11 mouse cellular contexts compared by ENCODE assay signal in the genomic region with DNA sequence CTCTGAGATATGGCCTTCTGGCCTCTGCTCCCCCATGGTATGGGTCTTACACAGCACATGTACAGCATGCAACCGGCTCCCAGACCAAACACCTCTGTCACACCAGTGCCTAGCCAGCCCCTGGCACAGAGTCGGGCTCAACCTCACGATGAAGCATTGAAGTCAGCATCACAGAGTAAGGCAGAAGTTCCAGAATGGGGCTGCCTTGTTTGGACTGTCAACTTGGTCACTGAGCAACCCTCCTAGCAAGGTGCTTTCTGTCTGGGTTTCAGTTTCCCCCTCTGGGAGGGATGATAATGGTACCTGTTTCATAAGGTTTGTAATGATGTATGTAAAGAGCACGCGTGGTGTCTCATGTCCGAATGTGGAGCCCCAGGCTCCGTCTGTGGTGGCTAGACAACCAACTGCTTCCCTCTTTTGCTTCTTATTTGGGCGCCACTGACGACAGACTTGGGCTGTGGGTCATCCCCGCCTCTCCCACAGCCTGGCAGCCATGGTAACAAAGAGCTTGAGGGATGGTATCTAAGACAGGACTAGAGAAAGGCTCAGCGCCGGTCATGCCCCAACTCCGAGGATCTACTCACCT. TPM values are rescaled to one million over a fixed set of nuclear protein-coding genes. Genes with fewer than 3 reads are reported as not detected.
A peak's percentile ranks its signal among the peaks of the same experiment; 100 is the strongest.
DNase-seq lines count a peak whose midpoint lies in the region; ATAC-seq lines count a peak whose summit lies in the region.
"Had no signal": no experiment of that assay in that cellular context is flagged by ENCODE, and none has a peak within 500 bp of the region (broad histone marks: within the 10 kb centered on the region; RNA-seq: fewer than 3 reads in every experiment).

No protein-coding gene starts in this region.

- H3K9ac ChIP-seq in forebrain, embryonic 12.5 days = 0 out of 2 replicates have a peak overlapping the region, but pooled peaks have one; percentile 13
- no peak overlapping the region for H3K9ac ChIP-seq in forebrain, embryonic 15.5 days (replicated peaks)
- H3K9ac ChIP-seq in hindbrain, embryonic 12.5 days = no peak overlapping the region; the same call in 1 of the 2 replicates
- no peak overlapping the region; the same call in 1 of the 2 replicates for H3K9ac ChIP-seq in midbrain, embryonic 16.5 days (ENCODE audit: low read depth, low read length)

- H3K27ac ChIP-seq in forebrain, embryonic 12.5 days = no peak overlapping the region
- H3K27ac ChIP-seq in forebrain, embryonic 15.5 days (replicated peaks) = no peak overlapping the region
- no peak overlapping the region for H3K27ac ChIP-seq in hindbrain, embryonic 12.5 days
- H3K27ac ChIP-seq in midbrain, embryonic 16.5 days (ENCODE audit: low read length) = no peak overlapping the region

- peak overlapping the region; percentile 94 for H3K4me2 ChIP-seq in forebrain, embryonic 12.5 days
- H3K4me2 ChIP-seq in forebrain, embryonic 15.5 days (replicated peaks) = no peak overlapping the region
- H3K4me2 ChIP-seq in hindbrain, embryonic 12.5 days (replicated peaks) = peak overlapping the region; percentile 89
- H3K4me2 ChIP-seq in midbrain, embryonic 16.5 days (ENCODE audit: low read length) = peak overlapping the region; percentile 85; the same call in 1 of the 2 replicates

- peaks cover 56% of the 10 kb centered on the region for H3K4me1 ChIP-seq in forebrain, embryonic 12.5 days
- peaks cover 38% of the 10 kb centered on the region for H3K4me1 ChIP-seq in forebrain, embryonic 15.5 days
- H3K4me1 ChIP-seq in hindbrain, embryonic 12.5 days = peaks cover 60% of the 10 kb centered on the region
- peaks cover 9% of the 10 kb centered on the region for H3K4me1 ChIP-seq in midbrain, embryonic 16.5 days (ENCODE audit: control insufficient read depth, insufficient read depth, low read length)

- peaks cover 22% of the 10 kb centered on the region for H3K27me3 ChIP-seq in forebrain, embryonic 12.5 days
- H3K27me3 ChIP-seq in forebrain, embryonic 15.5 days = peaks cover 3% of the 10 kb centered on the region; the same call in 1 of the 2 replicates
- H3K27me3 ChIP-seq in hindbrain, embryonic 12.5 days = peaks cover 22% of the 10 kb centered on the region
- H3K27me3 ChIP-seq in midbrain, embryonic 16.5 days (ENCODE audit: control insufficient read depth, insufficient read depth, low read depth, low read length) = no peaks in the 10 kb centered on the region

- no peaks in the 10 kb centered on the region for H3K9me3 ChIP-seq in forebrain, embryonic 12.5 days
- no peaks in the 10 kb centered on the region for H3K9me3 ChIP-seq in forebrain, embryonic 15.5 days
- no peaks in the 10 kb centered on the region for H3K9me3 ChIP-seq in hindbrain, embryonic 12.5 days (replicated peaks)
- no peaks in the 10 kb centered on the region for H3K9me3 ChIP-seq in midbrain, embryonic 16.5 days (replicated peaks; ENCODE audit: control insufficient read depth, low read length, poor library complexity, severe bottlenecking)

- ATAC-seq in forebrain, embryonic 12.5 days (ENCODE audit: low FRiP score) = no peak
- no peak for ATAC-seq in forebrain, embryonic 15.5 days (replicated peaks)
- ATAC-seq in hindbrain, embryonic 12.5 days (ENCODE audit: low FRiP score) = no peak
- ATAC-seq in midbrain, embryonic 16.5 days = 0 out of 2 replicates have a peak, but pooled peaks have one; percentile 30
- ATAC-seq: CD4-positive, CD25-positive, alpha-beta regulatory T cell, adult 4 months had no signal

- peak; percentile 37 for DNase-seq in CD4-positive helper T cell, adult 2 months (ENCODE audit: low read depth, low spot score)
- DNase-seq in cerebellum, postnatal 36 days = no peak
- no peak for DNase-seq in MN1 (ENCODE audit: low spot score)
- DNase-seq in adrenal gland, postnatal 25 days = no peak
- DNase-seq: adrenal gland, postnatal 10 days; heart, postnatal 10 days had no signal

- no peaks in the 10 kb centered on the region for H3K36me3 ChIP-seq in forebrain, embryonic 12.5 days (replicated peaks)
- no peaks in the 10 kb centered on the region for H3K36me3 ChIP-seq in forebrain, embryonic 15.5 days
- H3K36me3 ChIP-seq in hindbrain, embryonic 12.5 days = no peaks in the 10 kb centered on the region
- no peaks in the 10 kb centered on the region for H3K36me3 ChIP-seq in midbrain, embryonic 16.5 days (ENCODE audit: control insufficient read depth, insufficient read depth, low read length)

- WGBS in forebrain, embryonic 12.5 days = 53% methylated on average over 13 of the region's 13 CpGs
- WGBS in forebrain, embryonic 15.5 days = 50% methylated on average over 13 of the region's 13 CpGs
- WGBS in hindbrain, embryonic 12.5 days = 38% methylated on average over 13 of the region's 13 CpGs
- 35% methylated on average over 13 of the region's 13 CpGs for WGBS in midbrain, embryonic 16.5 days

- H3K4me3 ChIP-seq in forebrain, embryonic 12.5 days (replicated peaks) = no peak overlapping the region
- no peak overlapping the region for H3K4me3 ChIP-seq in forebrain, embryonic 15.5 days
- H3K4me3 ChIP-seq in hindbrain, embryonic 12.5 days = no peak overlapping the region
- H3K4me3 ChIP-seq in midbrain, embryonic 16.5 days (ENCODE audit: low read depth, low read length) = no peak overlapping the region

RNA-seq across cellular contexts. Expression of gene Grasp, which starts 1.0 kb away (rescaled TPM):
- polyA plus RNA-seq in forebrain, embryonic 12.5 days (2016; fragmentation: Nextera tagmentation; extraction: Ambion mirVana) = 4.1 and 4.7 TPM in 2 replicates
- polyA plus RNA-seq in forebrain, embryonic 15.5 days (2015; fragmentation: Nextera tagmentation; extraction: Ambion mirVana) = 1.3 and 1.7 TPM in 2 replicates
- 4.8 and 8.2 TPM in 2 replicates for polyA plus RNA-seq in hindbrain, embryonic 12.5 days (2016; fragmentation: Nextera tagmentation; extraction: Ambion mirVana)
- 0.95 and 1.1 TPM in 2 replicates for polyA plus RNA-seq in midbrain, embryonic 16.5 days (2015; fragmentation: Nextera tagmentation; extraction: Ambion mirVana)
- 9.8 and 16.3 TPM in 2 replicates for total RNA-seq in adrenal gland, postnatal 25 days (2021)

RNA-seq across cellular contexts. Expression of gene Nr4a1, which starts 31.1 kb away (rescaled TPM):
- polyA plus RNA-seq in forebrain, embryonic 12.5 days (2016; fragmentation: Nextera tagmentation; extraction: Ambion mirVana) = 2.9 and 3.6 TPM in 2 replicates
- polyA plus RNA-seq in forebrain, embryonic 15.5 days (2015; fragmentation: Nextera tagmentation; extraction: Ambion mirVana) = 3.7 and 4.3 TPM in 2 replicates
- 4.4 and 5.5 TPM in 2 replicates for polyA plus RNA-seq in hindbrain, embryonic 12.5 days (2016; fragmentation: Nextera tagmentation; extraction: Ambion mirVana)
- 5.0 and 6.4 TPM in 2 replicates for polyA plus RNA-seq in midbrain, embryonic 16.5 days (2015; fragmentation: Nextera tagmentation; extraction: Ambion mirVana)
- 98.7 and 131 TPM in 2 replicates for total RNA-seq in adrenal gland, postnatal 25 days (2021)

RNA-seq across cellular contexts. Expression of gene Acvr1b, which starts 49.1 kb away (rescaled TPM):
- 14.5 and 18.4 TPM in 2 replicates for polyA plus RNA-seq in forebrain, embryonic 12.5 days (2016; fragmentation: Nextera tagmentation; extraction: Ambion mirVana)
- polyA plus RNA-seq in forebrain, embryonic 15.5 days (2015; fragmentation: Nextera tagmentation; extraction: Ambion mirVana) = 22.6 and 22.8 TPM in 2 replicates
- 12.2 and 15.5 TPM in 2 replicates for polyA plus RNA-seq in hindbrain, embryonic 12.5 days (2016; fragmentation: Nextera tagmentation; extraction: Ambion mirVana)
- polyA plus RNA-seq in midbrain, embryonic 16.5 days (2015; fragmentation: Nextera tagmentation; extraction: Ambion mirVana) = 22.1 and 24.5 TPM in 2 replicates
- 9.0 and 11.2 TPM in 2 replicates for total RNA-seq in adrenal gland, postnatal 25 days (2021)
